Mouse (Mus musculus): ENCODE data around the gene Efhc2.

Efhc2 gene

DNA sequence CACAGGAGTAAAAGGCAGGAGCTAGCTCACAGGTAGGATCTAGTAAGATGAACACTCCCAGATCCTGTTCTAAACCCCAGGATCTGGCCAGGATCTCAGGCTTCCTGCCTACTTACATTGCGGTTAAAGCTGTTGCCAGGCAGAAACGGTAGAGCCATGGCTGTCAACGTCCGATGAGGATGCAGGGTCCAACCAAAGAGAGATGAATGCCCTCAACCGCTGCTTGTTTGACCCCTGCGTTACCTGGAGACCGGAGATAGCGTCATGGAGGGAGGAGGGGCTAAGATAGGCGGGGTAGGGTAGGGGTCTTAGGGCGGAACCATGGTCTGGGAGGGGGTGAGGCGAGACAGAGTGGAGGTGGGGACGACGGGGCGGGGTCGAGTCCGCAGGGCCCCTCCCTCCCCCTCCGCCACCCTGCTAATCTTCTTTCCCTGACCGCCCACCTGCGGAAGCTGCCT, at the start of gene Efhc2:
TSS of gene Efhc2 (minus strand) at position 243 of the 458 bp plus-strand sequence.
- peak; percentile 14 for DNase-seq (ENCODE audit: extremely low spot score, low spot score)

DNA sequence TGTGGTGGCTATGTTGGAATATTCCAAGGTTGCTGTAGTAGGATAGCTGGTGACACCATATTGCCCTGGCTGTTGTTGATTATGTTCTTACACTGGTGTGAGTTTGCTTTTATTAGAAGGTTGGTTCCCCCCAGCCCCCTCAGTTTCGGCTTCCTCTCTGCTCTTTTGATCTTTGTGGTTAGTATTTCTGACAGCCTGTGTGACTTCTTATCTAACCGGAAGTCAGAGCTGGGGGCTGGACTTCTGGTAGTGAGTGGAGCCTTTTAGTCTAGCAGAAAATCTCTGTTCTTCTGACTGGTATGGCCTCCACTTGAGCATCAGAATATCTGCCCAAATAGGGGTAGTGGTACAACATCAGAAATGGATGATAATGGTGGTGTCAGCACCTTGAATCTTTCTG, 45.9 kb upstream of the Efhc2 start:
- DNase-seq (ENCODE audit: extremely low spot score, low spot score), result no peak

GRCm38 (mm10) chrX:17300349-17300880, 18.8 kb downstream of the Efhc2 start:
- no peak for DNase-seq (ENCODE audit: extremely low spot score, low spot score)

DNA sequence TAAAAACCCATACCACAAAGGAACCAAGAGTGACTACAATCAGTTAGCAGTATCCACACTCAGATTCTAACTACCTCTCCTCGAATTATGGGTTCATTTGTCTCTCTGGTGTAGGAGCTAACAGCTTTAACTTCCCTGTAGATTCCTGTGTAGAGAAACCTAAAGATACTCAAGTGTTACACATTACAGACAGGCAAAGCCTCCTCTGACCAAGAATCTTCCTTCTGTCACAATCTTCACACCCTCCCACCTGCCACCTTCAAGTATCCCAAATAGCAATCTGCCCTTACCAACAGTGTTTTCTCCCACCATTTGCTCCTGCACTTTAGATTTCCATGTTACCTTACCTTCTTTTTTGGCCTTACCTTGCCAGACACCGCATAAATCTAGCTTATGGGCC, 35.3 kb downstream of the Efhc2 start:
- no peak for DNase-seq (ENCODE audit: extremely low spot score, low spot score)

DNA sequence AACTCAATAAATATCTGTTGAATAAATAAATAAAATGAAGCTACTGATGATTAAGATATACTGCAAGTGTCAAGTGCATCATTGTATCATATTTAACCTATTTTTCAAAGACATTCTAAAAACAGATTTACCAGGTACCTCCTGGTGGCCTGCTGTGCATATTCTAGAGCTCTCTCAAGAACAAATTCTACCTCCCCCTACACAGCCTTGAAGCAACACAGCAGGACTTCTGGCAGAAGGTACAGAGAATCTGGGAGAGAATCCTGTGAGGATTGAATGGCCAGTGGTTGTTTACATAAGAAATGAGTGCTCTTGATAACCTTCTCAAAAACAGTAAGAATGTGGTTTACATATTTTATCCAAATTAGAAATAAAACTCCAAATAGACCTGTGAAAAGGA, 94.0 kb downstream of the Efhc2 start:
- DNase-seq (ENCODE audit: extremely low spot score, low spot score), result no peak

- DNase-seq (ENCODE audit: extremely low spot score, low spot score), result no peak
Measured at GRCm38 (mm10) chrX:17217451-17217850, 101.7 kb downstream of the Efhc2 start.

DNA sequence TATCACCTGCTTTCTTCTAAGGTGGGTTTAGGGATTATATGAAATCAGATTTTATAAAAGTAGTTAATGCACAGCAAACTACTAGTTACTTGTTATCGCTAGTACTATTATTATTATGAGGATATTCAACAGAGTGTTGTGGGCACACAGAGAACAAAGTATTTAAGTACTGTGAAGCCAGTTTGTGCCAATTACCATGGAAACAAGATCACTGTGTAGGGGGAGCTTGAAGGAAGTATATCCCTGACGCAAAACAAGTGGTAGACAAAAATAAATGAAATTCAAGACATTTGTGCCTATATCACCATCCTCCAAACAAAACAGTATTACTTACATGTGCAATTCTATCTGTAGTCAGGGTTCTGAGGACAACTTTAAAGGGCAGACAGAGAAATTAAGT, 105.7 kb downstream of the Efhc2 start:
- DNase-seq (ENCODE audit: extremely low spot score, low spot score), result no peak

GRCm38 (mm10) chrX:17175748-17176147, 143.4 kb downstream of the Efhc2 start:
- DNase-seq (ENCODE audit: extremely low spot score, low spot score), result no peak

GRCm38 (mm10) chrX:17165638-17166037, 153.5 kb downstream of the Efhc2 start:
- no peak for DNase-seq (ENCODE audit: extremely low spot score, low spot score)

Measured in neural tube, embryonic 10.5 days (tissue).